Mouse (Mus musculus) kidney, adult 2 months (tissue): ENCODE results near the gene Synpo2l.

ENCODE experiments used
- CTCF ChIP-seq: fragments of 200-500 bp; conservative IDR thresholded peaks from 2 replicates; pipeline ENCODE4 v1.5.1; 2011; ENCODE audit warnings: low read depth, mild to moderate bottlenecking, control low read depth, low read length, moderate library complexity, mixed read lengths; ENCODE audit not compliant: insufficient read depth, insufficient read length
- POLR2A ChIP-seq: fragments of 200-500 bp; IDR thresholded peaks from one replicate; pipeline ENCODE4 v1.6.1; 2011; ENCODE audit warnings: low read depth, low read length, control low read depth

DNA sequence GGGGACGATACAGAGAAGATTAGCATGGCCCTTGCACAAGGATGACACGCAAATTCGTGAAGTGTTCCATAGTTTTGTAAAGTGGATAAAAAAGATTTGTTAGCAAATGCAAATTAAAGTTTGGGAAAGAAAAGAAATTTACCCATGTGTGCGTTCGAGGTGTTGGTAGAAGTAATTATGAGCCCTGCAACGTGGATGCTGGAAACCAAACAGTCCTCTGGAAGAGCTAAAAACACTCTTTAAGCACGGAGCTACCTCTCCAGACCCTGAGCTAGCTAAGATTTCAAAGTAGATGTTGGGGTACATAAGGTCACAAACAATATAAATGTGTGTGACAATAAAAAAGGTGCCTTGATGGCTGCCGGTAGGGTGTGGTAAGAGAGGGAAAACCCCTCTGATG is 33.4 kb upstream of the Synpo2l start:
- TF ChIP-seq CTCF (no peak), POLR2A (no peak)
